Mouse (Mus musculus) heart, adult 2 months (tissue): Measurements from ENCODE around the gene Mybbp1a.

ENCODE experiments used
- CTCF ChIP-seq: fragments of 200-600 bp; IDR thresholded peaks from 2 replicates; pipeline ENCODE4 v1.8.1; 2022; ENCODE audit warnings: antibody characterized with exemption, mild to moderate bottlenecking, moderate library complexity
- EP300 ChIP-seq: fragments of 200-500 bp; IDR thresholded peaks from 2 replicates; pipeline ENCODE4 v1.6.1; 2011; ENCODE audit warnings: low read depth, low read length, control low read depth; ENCODE audit not compliant: insufficient read depth
- POLR2A ChIP-seq: fragments of 200-500 bp; IDR thresholded peaks from 2 replicates; pipeline ENCODE4 v1.6.1; 2011; ENCODE audit warnings: mild to moderate bottlenecking, low read depth, low read length, control low read depth; ENCODE audit not compliant: insufficient read depth

- TF ChIP-seq CTCF (no peak), POLR2A (no peak), EP300 (no peak)
Observed at GRCm38 (mm10) chr11:72395652-72396051, 45.5 kb upstream of the Mybbp1a start.
